Mouse (Mus musculus) bone marrow macrophage, adult 2 months (primary cell): ENCODE data around the gene Tnfrsf22.

ENCODE experiments used
- CTCF ChIP-seq: IDR thresholded peaks from 2 replicates; pipeline ENCODE4 v1.5.1; 2012; ENCODE audit warnings: low read depth, mild to moderate bottlenecking, low read length, moderate library complexity
- POLR2A ChIP-seq: IDR thresholded peaks from 2 replicates; pipeline ENCODE4 v1.6.1; 2012; ENCODE audit warnings: mild to moderate bottlenecking, low read depth, low read length, borderline replicate concordance

- TF ChIP-seq CTCF, result no peak
- TF ChIP-seq POLR2A, result no peak
Measured at GRCm38 (mm10) chr7:143588006-143588405, 61.5 kb downstream of the Tnfrsf22 start.
